Mouse (Mus musculus): Measurements from ENCODE around the gene Sf1.

DNA sequence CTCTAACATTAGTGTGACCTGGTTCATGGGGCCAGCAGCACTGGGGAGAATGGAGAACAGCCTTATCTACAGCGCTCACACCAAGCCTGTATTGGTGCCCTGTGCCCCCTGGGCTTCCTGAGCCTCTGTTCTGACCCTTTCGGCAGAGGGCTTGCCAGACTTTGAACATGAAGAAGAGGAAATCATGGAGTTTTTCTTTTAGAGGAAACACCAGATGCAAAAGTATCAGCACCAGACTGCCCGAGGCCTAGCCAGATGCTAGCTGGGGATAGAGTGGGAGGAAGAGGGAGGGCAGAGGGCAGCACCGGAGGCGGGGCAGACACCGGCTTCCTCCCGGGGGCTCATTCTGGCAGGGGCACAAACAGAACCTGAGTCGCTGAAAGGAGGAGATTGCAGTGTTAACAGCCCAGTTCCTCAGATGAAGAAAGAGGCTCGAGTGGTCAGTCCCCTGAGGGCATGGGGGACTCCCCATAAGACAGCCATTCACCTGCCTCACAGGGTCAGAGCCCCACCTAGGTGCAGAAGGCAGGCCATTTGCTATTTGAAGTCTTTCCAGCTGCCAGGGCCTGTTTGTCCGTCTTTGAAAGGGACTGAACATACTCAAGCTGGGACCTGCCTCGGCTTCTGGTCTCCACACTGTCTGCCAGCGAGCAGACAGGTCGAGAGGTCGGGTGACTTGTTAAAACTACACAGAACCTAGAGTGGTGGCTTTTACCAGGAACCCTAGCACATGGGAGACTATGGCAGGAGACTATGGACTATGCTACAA, 14.1 kb upstream of the Sf1 start:
- TF ChIP-seq POLR2A (IDR thresholded peaks at IDR 0.05; ENCODE audit: borderline replicate concordance, low read depth, low read length) (no peak), CTCF (IDR thresholded peaks at IDR 0.05; ENCODE audit: low read depth, low read length) (no peak)

Measured in bone marrow macrophage, adult 2 months (primary cell).